Mouse (Mus musculus): ENCODE data around the gene Mfap2.

Mfap2 gene

DNA sequence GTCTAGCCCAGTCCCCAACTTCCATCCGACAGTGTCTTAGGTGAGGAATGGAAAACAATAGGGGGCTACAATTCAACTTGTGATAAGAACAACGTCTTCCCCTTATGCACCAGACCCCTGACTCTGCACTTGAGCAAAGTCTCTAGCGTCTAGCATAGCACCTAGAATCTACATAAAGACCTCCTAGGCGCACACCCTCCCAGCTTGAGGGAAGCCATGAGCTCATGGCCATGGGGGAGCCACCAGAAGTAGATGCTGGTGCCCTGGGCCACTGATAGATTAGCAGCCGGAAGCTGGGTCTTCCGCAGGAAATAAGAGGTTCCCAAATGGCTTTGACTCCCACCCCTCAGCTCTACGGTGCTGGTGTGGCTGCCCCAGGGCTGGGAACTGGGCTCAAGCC is 22.7 kb upstream of the Mfap2 start:
- in situ Hi-C loops (cut with MboI, MseI), result loop anchor here (5.0 kb wide), 1 partner anchor 75 kb away; the partner anchor contains the start of gene Crocc

GRCm38 (mm10) chr4:140988706-140989290 is 21.4 kb upstream of the Mfap2 start:
- in situ Hi-C loops (cut with MboI, MseI), result loop anchor here (5.0 kb wide), 1 partner anchor 74 kb away; the partner anchor contains the start of gene Crocc

DNA sequence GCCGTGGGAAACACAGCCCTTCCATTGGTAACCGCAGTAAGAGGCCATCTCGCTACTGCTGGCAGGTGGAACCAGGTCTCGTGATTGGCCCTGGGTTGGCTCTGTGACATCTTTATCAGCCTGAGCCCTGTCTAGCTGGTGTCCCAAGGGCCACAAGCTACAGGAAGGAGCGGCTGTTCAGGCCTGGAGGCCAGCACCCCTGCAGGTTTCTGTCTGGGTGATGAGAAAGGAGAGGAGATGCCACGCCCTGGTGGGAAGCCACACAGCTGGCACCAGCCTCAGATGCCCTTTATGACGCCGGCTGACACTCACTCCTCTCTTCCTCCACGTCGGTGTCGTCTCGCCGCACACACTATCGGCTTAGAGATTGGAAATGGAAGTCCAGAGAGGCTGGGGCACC is 20.8 kb upstream of the Mfap2 start:
- in situ Hi-C loops (cut with MboI, MseI), result loop anchor here (5.0 kb wide), 1 partner anchor 73 kb away; the partner anchor contains the start of gene Crocc

GRCm38 (mm10) chr4:140992215-140992614 is 18.0 kb upstream of the Mfap2 start:
- in situ Hi-C loops (cut with MboI, MseI), result loop anchor here (5.0 kb wide), 1 partner anchor 910 kb away; no protein-coding TSS in a partner anchor

GRCm38 (mm10) chr4:140993846-140994245 is 16.4 kb upstream of the Mfap2 start:
- in situ Hi-C loops (cut with MboI, MseI), result loop anchor here (5.0 kb wide), 1 partner anchor 912 kb away; no protein-coding TSS in a partner anchor

- in situ Hi-C loops (cut with MboI, MseI), result no loop called here
Measured at GRCm38 (mm10) chr4:140995811-140996210, 14.4 kb upstream of the Mfap2 start.

DNA sequence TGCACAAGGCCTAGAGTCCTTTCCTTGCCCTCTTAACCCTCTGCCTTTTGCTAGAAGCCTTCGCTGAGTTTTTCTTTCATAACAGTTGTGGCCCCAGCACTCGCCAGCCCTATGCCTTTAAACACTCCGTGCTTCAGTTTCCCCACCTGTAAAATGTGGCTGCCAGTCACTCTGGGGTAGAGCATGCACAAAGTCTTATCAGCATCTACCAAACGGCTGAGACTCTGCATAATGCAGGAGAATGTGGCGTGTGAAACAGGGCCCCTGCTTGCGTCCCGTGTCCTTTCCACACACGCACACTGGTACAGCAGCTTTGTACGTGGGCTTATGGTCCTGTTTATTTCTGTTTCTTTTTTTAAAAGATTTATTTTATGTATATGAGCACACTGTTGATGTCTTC is 13.4 kb upstream of the Mfap2 start:
- in situ Hi-C loops (cut with MboI, MseI), result no loop called here

GRCm38 (mm10) chr4:141005983-141006382 is 4.2 kb upstream of the Mfap2 start:
- in situ Hi-C loops (cut with MboI, MseI), result no loop called here

DNA sequence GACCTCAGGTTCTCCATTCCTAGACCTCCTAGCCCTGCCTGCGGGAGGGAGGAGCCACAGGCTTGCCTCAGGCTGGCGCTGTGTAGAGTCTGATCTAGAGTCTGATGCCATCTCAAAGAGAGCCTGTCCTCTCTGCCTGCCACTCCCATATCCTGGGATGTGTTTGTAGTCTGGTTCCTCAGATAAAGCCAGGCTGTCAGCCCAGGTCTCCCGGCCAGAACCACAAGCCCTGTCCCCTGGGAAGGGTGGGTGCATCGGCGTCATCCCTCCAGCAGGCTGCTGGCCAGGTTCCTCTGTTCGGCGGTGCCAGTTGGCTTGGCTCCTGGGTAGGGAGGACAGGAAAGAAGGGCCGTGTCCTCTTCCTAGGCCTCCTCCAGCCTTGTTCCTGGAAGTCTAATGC is 2.2 kb upstream of the Mfap2 start:
- in situ Hi-C loops (cut with MboI, MseI), result no loop called here

- in situ Hi-C loops (cut with MboI, MseI), result no loop called here
Measured at GRCm38 (mm10) chr4:141010526-141010925, 308 bp downstream of the Mfap2 start.

GRCm38 (mm10) chr4:141010941-141011429 is 767 bp downstream of the Mfap2 start:
- in situ Hi-C loops (cut with MboI, MseI), result no loop called here

DNA sequence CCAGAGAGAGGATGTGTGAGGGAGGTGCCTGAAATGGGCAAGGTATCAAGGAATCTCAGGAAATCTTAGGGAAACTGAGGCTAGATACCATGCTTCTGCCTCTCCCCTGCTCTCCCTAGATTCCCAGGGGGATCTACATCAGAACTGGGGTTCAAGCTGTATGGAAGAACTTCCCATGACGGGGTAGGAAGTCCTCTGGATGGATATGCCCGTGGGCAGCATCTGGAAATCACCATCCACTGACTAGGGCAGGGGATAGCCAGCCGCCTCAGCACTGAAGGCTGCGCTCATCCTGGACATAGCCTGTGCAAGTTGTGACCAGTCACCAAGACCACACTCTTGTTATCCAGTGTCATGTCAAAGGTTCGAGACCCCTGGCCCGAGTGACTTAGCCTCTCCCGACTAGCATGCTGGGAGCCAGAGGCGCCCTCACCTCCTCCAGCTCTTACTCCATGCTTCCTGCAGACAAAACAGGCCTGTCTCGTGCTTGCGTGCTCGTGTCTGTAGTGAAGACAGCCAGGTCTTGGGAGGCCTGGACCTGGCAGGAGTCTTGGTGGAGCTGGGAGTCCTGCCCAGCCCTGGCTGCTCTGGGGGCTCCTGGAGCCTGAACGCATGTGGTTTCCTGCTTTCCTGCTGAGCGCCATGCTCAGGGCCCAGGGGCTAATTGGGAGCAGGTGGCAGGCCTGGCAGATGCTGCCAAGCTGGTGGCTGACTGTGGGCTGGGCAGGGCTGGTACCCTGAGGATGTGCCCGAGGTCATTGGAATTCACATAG is 1.5 kb downstream of the Mfap2 start:
- in situ Hi-C loops (cut with MboI, MseI), result no loop called here

GRCm38 (mm10) chr4:141012558-141012957 is 2.3 kb downstream of the Mfap2 start:
- in situ Hi-C loops (cut with MboI, MseI), result no loop called here

GRCm38 (mm10) chr4:141014114-141014513 is 3.9 kb downstream of the Mfap2 start:
- in situ Hi-C loops (cut with MboI, MseI), result no loop called here

- in situ Hi-C loops (cut with MboI, MseI), result no loop called here
Measured at GRCm38 (mm10) chr4:141014856-141015255, 4.6 kb downstream of the Mfap2 start.

DNA sequence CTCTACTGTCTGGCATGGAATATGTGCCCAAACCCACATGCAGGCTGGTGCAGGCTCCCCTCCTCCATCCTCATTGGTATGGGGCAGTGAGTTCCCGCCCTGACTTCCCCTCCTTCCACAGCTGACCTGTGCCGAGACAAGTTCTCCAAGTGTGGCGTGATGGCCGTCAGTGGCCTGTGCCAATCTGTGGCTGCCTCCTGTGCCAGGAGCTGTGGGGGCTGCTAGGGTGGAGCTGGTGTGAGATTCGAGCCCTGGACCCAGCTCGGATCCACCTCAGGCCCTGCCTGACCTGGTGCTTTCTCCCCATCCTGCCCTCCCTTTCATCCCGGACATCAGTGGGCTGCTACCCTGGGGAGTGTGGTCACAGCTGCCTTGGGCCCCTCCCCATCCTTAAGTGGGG is 5.1 kb downstream of the Mfap2 start:
- in situ Hi-C loops (cut with MboI, MseI), result no loop called here

DNA sequence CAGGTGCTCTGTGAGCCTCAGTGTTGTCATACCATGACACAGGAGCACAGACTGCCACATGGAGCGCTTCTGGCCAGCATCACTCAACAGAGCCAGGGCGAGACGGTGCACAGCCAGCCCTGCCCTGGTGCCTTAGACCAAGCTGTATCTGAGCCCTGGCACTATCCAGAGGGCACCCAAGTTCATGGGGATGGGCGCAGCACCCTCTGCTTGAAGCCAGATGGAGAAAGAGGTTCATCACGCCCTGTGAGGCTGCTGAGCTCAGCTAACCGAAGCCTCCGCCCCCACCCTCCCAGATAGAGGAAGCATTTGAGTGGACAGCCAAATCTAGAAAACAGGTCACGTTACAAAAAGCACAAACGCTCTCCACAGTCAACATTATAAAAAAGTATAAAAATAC is 6.1 kb downstream of the Mfap2 start:
- in situ Hi-C loops (cut with MboI, MseI), result no loop called here

DNA sequence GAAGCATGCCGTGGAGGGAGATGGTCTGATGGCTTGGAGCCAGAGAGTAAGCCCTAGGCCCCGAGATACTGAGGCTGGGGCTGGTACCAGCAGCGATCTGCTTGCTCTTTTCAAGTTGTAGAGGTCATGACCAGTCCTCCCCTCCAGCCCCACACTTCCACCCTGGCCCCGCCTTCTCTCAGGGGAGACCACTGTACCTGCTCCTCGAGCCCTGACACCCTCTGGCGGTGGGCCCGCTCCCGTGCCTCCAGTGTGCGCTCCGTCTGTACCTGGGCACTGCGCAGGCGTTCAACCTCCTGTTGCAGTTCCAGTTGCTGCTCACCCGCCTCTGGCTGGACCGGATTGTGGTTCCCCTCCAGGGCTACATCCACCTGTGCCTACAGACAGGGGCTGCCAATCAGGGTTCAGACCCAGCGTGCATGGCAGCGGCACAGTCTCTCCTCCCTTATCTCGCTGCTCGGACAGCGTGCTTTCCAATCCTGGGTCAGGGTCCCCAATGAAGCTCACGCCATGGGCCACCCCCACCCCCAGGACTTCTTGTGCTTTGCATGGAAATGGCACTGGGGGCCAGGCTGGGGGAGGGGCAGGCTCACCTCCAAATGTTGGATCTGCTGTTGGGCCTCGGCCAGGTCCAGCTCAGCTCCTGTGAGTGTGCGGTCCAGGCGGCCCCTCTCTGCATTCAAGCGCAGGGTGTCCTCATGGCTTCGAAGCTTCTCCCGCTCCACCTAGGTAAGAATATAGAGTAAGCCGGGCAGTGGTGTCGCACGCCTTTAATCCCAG is 7.6 kb downstream of the Mfap2 start:
- in situ Hi-C loops (cut with MboI, MseI), result no loop called here

- in situ Hi-C loops (cut with MboI, MseI), result no loop called here
Measured at GRCm38 (mm10) chr4:141020220-141020619, 10.0 kb downstream of the Mfap2 start.

GRCm38 (mm10) chr4:141020811-141021613 is 10.8 kb downstream of the Mfap2 start:
- in situ Hi-C loops (cut with MboI, MseI), result no loop called here

DNA sequence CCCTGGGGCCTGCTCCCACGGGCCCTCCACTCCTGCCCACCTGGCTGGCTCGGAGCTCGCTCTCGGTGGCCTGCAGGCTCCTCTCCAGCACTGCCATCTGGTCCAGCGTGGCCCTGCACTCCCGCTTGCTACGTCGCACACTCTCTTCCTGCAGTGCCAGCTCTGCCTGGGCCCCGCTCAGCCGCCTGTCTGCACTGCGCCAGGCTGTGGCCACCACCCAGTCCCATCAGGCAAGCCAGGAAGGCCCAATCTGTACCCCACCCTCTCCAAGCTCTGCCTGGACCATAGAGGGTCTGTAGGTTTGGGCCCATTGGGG is 11.4 kb downstream of the Mfap2 start:
- in situ Hi-C loops (cut with MboI, MseI), result no loop called here

All from T-helper 1 cell (primary cell).